Mouse (Mus musculus) thymus, postnatal 4 days (tissue): ENCODE data around the gene Lrrc58.

Experiments
- DNase-seq: peaks from one replicate; pipeline ENCODE4 v3.0.0; 2021

Gene Lrrc58

GRCm38 (mm10) chr16:37929006-37929405, 60.8 kb downstream of the Lrrc58 start:
- no peak for DNase-seq

GRCm38 (mm10) chr16:37929626-37930025, 61.4 kb downstream of the Lrrc58 start:
- no peak for DNase-seq

GRCm38 (mm10) chr16:37934932-37935331, 66.7 kb downstream of the Lrrc58 start:
- DNase-seq = no peak

- DNase-seq = no peak
Measured at GRCm38 (mm10) chr16:37937276-37937675, 69.1 kb downstream of the Lrrc58 start.
